Mouse (Mus musculus) embryonic facial prominence, embryonic 15.5 days (tissue): ENCODE measurements around the gene Pafah2. TPM values are rescaled to one million over a fixed set of nuclear protein-coding genes. Genes with fewer than 3 reads are reported as not detected.

ENCODE experiments used
- ATAC-seq: fragments of 200-750 bp; cut with Nextera tagmentation; 2 replicates; pipeline ENCODE4 v1.8.0; 2017; ENCODE audit warnings: low read depth, moderate TSS enrichment; ENCODE audit not compliant: insufficient number of reproducible peaks, low FRiP score, low TSS enrichment
- H3K27ac ChIP-seq: fragments of 300-500 bp; sonication (generic); replicated peaks from 2 replicates; pipeline ENCODE4 v1.5.1; 2015; ENCODE audit warnings: mild to moderate bottlenecking, inconsistent platforms
- H3K27me3 ChIP-seq: fragments of 300-500 bp; sonication (generic); 2 replicates; pipeline ENCODE4 v1.6.1; 2015; ENCODE audit warnings: inconsistent platforms
- H3K36me3 ChIP-seq: fragments of 300-500 bp; sonication (generic); 2 replicates; pipeline ENCODE4 v1.6.1; 2015; ENCODE audit warnings: mild to moderate bottlenecking, inconsistent platforms
- H3K4me1 ChIP-seq: fragments of 300-500 bp; sonication (generic); 2 replicates; pipeline ENCODE4 v1.6.1; 2015; ENCODE audit warnings: inconsistent platforms
- H3K4me2 ChIP-seq: fragments of 300-500 bp; sonication (generic); replicated peaks from 2 replicates; pipeline ENCODE4 v1.6.1; 2015; ENCODE audit warnings: mild to moderate bottlenecking, inconsistent platforms
- H3K4me3 ChIP-seq: fragments of 300-500 bp; sonication (generic); replicated peaks from 2 replicates; pipeline ENCODE4 v1.5.1; 2015; ENCODE audit warnings: mild to moderate bottlenecking, inconsistent platforms
- H3K9ac ChIP-seq: fragments of 300-500 bp; sonication (generic); 2 replicates; pipeline ENCODE4 v1.6.1; 2015; ENCODE audit warnings: inconsistent platforms
- H3K9me3 ChIP-seq: fragments of 300-500 bp; sonication (generic); replicated peaks from 2 replicates; pipeline ENCODE4 v1.6.1; 2016; ENCODE audit warnings: inconsistent platforms
- WGBS: fragments of 180-500 bp; shearing (Covaris S2); methylation state at CpG from one replicate; pipeline ENCODE4 v1.1.7; 2015; 5-methylcytosine and 5-hydroxymethylcytosine counted together
- polyA plus RNA-seq: library from polyadenylated mRNA; unstranded; fragments of >200 nt; fragmentation: Nextera tagmentation; extraction: Ambion mirVana; gene quantifications from 2 replicates; pipeline ENCODE4 v1.2.1, GENCODE M21; 2015

The Pafah2 gene
- polyA plus RNA-seq: 15.7 and 17.7 TPM in 2 replicates

DNA sequence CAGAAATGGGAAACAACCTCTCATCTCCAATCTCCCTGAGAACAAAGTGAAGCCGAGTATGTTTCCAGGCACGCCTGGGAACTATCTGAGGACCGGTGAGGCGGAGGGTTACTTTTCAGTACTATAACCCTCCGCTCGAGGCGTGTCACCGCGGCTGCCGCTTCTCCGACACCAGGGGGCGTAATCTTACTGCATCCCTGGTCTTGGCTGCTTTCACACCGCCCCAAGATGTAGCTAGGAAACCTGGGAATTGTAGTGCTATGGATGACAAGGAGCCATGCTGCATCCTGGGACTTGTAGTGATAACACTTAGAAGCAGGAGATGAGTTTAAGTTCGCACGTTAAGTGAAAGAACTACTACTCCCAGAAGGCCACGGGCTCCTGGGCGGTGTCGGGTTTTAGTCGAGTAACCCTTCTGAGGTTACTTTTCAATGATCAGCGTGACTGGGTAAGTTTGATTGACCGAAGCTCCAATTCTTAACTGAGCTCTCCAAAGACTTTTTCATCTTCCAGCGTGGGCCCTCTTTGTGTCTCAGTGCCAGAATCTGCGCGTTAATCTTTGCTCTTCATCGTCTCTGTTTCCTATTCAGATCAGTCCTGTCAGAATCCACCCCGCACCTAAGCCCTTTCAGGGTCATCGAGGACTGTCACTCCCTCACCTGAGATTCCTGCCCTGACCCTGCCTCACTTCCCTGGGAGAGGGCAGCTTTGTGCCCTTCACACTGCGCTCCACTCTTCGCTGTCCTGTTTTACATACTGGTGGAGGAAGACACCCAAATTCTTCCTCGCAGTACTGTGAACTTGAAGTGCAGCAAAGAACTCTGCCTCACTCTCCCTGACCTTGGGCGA lies at the start of gene Pafah2:
Pafah2 (plus strand) TSS at position 344 of the 849 bp plus-strand sequence.
- ATAC-seq: peak; percentile 98
- peak within 1 kb of the TSS; percentile 86 for H3K27ac ChIP-seq
- H3K27me3 ChIP-seq: no peaks in the 10 kb centered on the region
- peak within 1 kb of the TSS; percentile 45 for H3K9ac ChIP-seq
- no peaks in the 10 kb centered on the region for H3K9me3 ChIP-seq
- H3K4me2 ChIP-seq: peak within 1 kb of the TSS; percentile 73
- H3K4me1 ChIP-seq: peaks cover 19% of the 10 kb centered on the region
- under 1% methylated on average over 31 of the region's 31 CpGs for WGBS
- H3K36me3 ChIP-seq: no peaks in the 10 kb centered on the region
- peak within 1 kb of the TSS; percentile 51 for H3K4me3 ChIP-seq

- Histone ChIP-seq H3K9ac (no peak overlapping the region), H3K4me1 (peaks cover 20% of the 10 kb centered on the region), H3K4me2 (no peak overlapping the region), H3K4me3 (no peak overlapping the region), H3K27ac (no peak overlapping the region), H3K9me3 (no peaks in the 10 kb centered on the region), H3K36me3 (no peaks in the 10 kb centered on the region), H3K27me3 (peaks cover 25% of the 10 kb centered on the region)
- WGBS: 64% methylated on average over 11 of the region's 11 CpGs
- ATAC-seq: no peak
Measured at GRCm38 (mm10) chr4:134348078-134348477, 48.0 kb upstream of the Pafah2 start.

DNA sequence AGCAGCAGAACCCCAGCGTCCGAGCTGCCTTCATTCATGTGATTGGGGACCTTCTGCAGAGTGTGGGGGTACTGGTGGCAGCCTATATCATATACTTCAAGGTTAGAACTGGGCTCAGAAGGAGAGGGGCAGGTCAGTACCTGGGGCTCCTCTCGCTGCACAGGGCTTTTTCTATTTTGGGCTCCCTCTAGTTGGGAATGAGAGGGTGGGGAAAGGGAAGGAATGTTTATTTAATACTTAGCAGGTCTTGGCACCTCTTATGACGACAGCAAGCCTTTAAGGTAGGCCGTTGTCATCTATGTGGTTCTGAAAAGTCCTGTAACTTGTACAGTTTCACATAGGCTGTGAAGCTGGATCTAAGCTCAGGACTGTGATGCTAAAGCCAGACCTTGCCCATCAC lies 47.6 kb upstream of the Pafah2 start:
- 70% methylated on average over 5 of the region's 5 CpGs for WGBS
- Histone ChIP-seq H3K27me3 (peaks cover 20% of the 10 kb centered on the region), H3K4me1 (peaks cover 15% of the 10 kb centered on the region), H3K27ac (no peak overlapping the region), H3K4me2 (no peak overlapping the region), H3K9ac (no peak overlapping the region), H3K4me3 (no peak overlapping the region), H3K36me3 (no peaks in the 10 kb centered on the region), H3K9me3 (no peaks in the 10 kb centered on the region)
- ATAC-seq: no peak

DNA sequence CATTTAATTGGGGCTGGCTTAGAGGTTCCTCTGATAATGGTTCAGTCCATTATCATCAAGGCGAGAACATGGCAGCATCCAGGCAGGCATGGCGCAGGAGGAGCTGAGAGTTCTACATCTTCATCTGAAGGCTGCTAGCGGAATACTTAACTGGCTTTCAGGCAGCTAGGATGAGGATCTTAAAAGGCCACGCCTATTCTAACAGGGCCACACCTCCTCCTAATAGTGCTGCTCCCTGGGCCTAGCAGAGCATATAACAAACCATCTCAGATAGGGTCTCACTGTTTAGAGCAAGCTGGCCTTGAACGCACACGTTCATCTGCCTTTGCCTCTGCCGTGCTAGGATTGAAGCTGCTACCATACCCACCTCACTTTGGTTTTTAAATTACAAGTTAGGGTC lies 46.3 kb upstream of the Pafah2 start:
- 92% methylated on average over 7 of the region's 7 CpGs for WGBS
- Histone ChIP-seq H3K36me3 (no peaks in the 10 kb centered on the region), H3K27ac (no peak overlapping the region), H3K27me3 (peaks cover 11% of the 10 kb centered on the region), H3K9me3 (no peaks in the 10 kb centered on the region), H3K4me2 (no peak overlapping the region), H3K4me3 (no peak overlapping the region), H3K9ac (no peak overlapping the region), H3K4me1 (peaks cover 11% of the 10 kb centered on the region)
- ATAC-seq: no peak

DNA sequence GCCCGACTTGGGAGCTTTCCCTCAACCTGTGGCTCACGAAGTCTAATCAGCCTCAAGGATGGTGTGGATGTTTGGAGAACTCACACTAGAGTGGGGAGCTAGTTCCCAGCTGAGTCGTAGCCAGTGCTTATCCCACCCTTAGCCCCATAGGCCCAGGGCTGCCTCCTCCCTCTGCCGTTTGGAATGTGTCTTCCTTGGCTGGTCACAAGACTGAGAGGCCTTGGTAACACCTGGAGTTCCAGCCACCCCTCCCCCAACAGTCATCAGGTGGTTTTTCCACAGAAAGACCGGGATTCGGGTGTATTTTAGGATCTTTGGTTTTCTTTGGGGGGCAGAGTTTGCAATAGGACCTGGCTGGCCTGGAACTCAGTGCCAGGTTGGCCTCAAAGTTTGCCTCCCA lies 45.5 kb upstream of the Pafah2 start:
- 85% methylated on average over 6 of the region's 6 CpGs for WGBS
- peaks cover 3% of the 10 kb centered on the region for H3K27me3 ChIP-seq
- no peaks in the 10 kb centered on the region for H3K36me3 ChIP-seq
- H3K4me2 ChIP-seq: no peak overlapping the region
- no peaks in the 10 kb centered on the region for H3K9me3 ChIP-seq
- no peak overlapping the region for H3K4me3 ChIP-seq
- no peak overlapping the region for H3K27ac ChIP-seq
- H3K4me1 ChIP-seq: peaks cover 14% of the 10 kb centered on the region
- no peak overlapping the region for H3K9ac ChIP-seq
- no peak for ATAC-seq

DNA sequence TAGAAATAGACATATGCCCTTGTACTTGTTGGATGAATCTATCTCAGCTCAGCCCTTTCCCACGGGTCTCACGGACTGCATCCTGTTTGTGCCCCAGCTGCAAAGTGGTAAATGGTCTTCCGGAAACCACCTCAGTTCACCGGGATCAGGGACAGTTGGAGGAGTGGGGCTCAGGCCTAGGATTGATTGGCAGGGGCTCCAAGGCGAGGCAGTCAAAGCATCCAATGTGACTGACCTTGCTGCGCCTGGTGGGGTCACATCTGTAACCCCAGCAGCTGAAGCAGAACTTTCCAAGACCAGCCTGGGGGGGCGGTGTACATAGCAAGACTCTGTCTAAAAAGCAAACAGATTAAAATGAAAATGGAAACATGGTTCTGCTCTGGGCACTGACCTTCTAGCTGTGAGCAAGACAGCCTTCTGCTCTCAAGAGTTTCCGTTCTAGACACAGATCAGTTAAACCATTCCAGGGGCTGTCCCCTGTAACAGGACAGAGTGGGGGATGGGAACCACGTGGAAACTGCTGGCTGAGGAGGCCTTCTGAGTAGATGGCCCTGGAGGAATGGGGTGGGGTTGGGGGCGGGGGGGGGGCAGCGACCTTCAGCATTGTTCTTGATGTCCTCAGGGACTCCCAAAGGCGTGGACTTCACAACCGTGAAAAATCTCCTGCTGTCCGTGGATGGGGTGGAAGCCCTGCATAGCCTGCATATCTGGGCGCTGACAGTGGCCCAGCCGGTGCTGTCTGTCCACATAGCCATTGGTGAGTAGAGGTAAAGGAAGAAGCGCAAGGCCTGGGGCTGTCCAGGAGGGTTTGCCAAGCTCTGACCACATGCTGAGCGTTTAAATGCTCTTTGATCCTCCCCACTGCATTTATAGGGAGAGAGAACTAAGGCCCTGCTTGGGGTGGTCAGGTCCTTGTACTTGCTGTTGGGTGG lies 44.5 kb upstream of the Pafah2 start:
- Histone ChIP-seq H3K27me3 (no peaks in the 10 kb centered on the region), H3K9me3 (no peaks in the 10 kb centered on the region), H3K4me1 (peaks cover 24% of the 10 kb centered on the region), H3K36me3 (no peaks in the 10 kb centered on the region), H3K4me2 (no peak overlapping the region), H3K27ac (no peak overlapping the region), H3K9ac (no peak overlapping the region), H3K4me3 (no peak overlapping the region)
- WGBS: 32% methylated on average over 18 of the region's 18 CpGs
- 0 out of 2 replicates have a peak, but pooled peaks have one; percentile 11 for ATAC-seq

DNA sequence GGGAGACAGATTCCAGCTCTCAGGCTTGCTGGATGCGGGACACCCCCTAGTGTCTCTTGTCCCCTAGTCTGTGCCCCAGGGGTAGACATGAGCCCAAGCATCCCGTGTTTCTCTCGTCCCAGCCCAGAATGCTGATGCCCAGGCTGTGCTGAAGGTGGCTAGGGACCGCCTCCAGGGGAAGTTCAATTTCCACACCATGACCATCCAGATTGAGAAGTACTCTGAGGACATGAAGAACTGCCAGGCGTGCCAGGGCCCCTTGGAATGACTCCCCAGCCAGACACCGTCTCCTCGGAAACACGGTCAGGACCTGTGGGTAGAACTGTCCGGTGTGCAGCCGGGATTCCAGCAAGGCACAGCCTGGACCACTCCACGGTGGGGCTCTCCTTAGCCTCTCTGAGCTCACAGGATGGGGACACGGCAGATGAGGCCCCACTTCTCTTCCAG lies 43.8 kb upstream of the Pafah2 start:
- no peaks in the 10 kb centered on the region for H3K9me3 ChIP-seq
- no peaks in the 10 kb centered on the region for H3K27me3 ChIP-seq
- H3K4me1 ChIP-seq: peaks cover 31% of the 10 kb centered on the region
- no peak for ATAC-seq
- no peak overlapping the region for H3K4me2 ChIP-seq
- WGBS: 69% methylated on average over 12 of the region's 12 CpGs
- H3K4me3 ChIP-seq: no peak overlapping the region
- H3K27ac ChIP-seq: no peak overlapping the region
- H3K9ac ChIP-seq: no peak overlapping the region
- H3K36me3 ChIP-seq: no peaks in the 10 kb centered on the region

DNA sequence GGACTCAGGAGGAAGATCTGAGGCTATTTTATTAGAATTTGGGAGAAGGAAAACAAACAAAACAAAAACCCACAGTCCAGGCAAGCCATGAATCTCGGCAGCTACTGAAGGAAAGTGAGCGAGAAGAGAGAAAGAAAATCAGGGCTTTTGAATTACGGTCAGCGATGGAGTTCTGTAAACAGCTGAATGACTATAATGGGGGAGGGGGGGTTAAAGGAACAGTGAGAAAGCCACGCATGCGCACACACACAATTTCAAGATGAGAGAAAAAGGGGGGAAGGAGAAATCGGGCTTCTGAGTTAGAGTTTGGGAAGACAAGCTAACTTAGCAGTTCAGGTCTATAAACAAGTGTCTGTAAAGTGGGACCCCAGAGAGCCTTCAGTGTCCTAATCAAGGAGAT lies 43.2 kb upstream of the Pafah2 start:
- peaks cover 37% of the 10 kb centered on the region for H3K4me1 ChIP-seq
- H3K9me3 ChIP-seq: no peaks in the 10 kb centered on the region
- WGBS: 72% methylated on average over 7 of the region's 7 CpGs
- H3K27me3 ChIP-seq: no peaks in the 10 kb centered on the region
- no peaks in the 10 kb centered on the region for H3K36me3 ChIP-seq
- H3K27ac ChIP-seq: no peak overlapping the region
- H3K4me3 ChIP-seq: no peak overlapping the region
- H3K9ac ChIP-seq: no peak overlapping the region
- no peak overlapping the region for H3K4me2 ChIP-seq
- ATAC-seq: no peak

DNA sequence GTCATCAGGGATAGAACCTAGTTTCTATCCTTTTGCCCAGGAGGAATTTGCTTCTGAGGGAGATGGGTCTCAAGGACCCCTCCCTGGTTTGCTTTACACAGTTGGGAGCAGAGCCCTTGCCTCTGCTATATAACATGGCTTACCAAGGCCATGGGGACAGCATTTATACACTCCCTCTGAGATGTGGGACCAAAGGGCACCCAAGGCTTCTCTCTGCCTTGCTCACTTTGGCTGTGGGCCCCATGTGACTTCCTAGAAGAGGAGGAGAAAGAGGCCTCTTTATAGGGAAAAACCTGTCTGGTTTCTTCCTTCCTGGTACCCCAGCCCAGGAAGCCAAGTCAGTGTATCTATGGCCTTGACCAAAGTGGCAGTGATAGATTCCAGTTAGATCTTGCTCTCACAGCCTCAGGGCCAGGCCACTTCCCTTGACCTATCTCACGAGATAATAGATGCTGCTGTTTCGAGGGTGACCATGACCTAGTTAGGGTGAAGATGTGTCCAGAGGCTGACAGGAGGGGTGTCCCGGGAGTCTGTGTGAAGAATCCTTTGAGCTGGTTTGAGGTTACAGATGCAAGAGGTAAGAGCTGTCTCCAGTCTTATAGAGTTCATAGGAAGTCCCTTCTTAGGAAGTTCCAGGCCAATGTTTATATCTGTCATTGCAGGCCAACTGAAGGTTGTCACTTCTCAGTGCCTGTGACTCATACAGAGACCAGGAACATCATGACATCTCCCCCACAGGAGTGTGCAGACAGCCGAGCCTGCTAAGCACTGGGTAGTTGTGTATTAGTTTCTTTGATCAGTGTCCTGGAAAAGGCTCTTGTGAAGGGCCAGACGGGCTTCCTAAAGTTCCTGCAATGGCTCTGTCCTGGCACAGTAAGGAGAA lies 42.4 kb upstream of the Pafah2 start:
- Histone ChIP-seq H3K4me1 (peaks cover 37% of the 10 kb centered on the region), H3K9me3 (no peaks in the 10 kb centered on the region), H3K36me3 (no peaks in the 10 kb centered on the region), H3K4me3 (no peak overlapping the region), H3K27me3 (no peaks in the 10 kb centered on the region), H3K9ac (no peak overlapping the region), H3K27ac (no peak overlapping the region), H3K4me2 (no peak overlapping the region)
- no peak for ATAC-seq
- WGBS: 66% methylated on average over 5 of the region's 5 CpGs

DNA sequence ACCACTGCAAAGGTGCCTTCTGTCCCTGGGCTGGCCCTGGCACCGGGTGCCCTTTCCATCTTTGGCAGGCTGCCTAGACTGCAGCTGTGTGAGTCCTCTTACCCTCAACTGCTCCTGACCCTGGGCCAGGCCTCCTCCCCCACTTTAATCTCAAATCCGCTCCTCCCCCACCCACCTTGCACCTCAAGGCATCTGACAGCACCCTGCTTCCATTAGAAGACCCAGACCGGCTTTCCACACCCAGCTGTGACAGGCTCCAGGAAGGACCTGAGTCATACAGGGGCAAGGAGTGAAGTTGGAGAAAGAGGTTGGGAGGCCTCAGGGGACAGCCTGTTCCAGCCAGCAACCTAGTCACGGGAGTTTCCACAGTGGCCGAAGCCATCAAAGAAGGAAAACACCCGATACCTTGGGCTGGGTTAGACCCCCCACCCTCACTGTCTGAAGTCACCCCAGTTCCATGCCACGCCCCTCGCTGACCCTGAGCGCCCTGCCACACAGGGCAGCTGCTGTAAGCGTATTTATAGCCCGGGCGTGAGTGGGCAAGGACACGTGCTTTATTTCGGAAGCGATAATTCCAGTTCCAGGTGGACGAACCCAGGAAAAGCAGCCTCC lies 40.2 kb upstream of the Pafah2 start:
- 45% methylated on average over 16 of the region's 16 CpGs for WGBS

More for the DNA sequence above, 40.2 kb upstream of the Pafah2 start:
- peak; percentile 44; the same call in 1 of the 2 replicates for ATAC-seq
- Histone ChIP-seq H3K9me3 (no peaks in the 10 kb centered on the region), H3K27ac (no peak overlapping the region), H3K9ac (no peak overlapping the region), H3K4me2 (no peak overlapping the region), H3K36me3 (no peaks in the 10 kb centered on the region), H3K4me1 (peaks cover 37% of the 10 kb centered on the region), H3K4me3 (no peak overlapping the region), H3K27me3 (no peaks in the 10 kb centered on the region)
